Mouse (Mus musculus) kidney, embryonic 14.5 days (tissue): ENCODE results near the gene Gm5415. TPM values are rescaled to one million over a fixed set of nuclear protein-coding genes. Genes with fewer than 3 reads are reported as not detected.
"Not testable (repeated sequence)": the region's sequence is repeated elsewhere in the genome, so short reads cannot be mapped to it uniquely, and the experiment has no call there.

Source experiments
- ATAC-seq: fragments of 200-750 bp; cut with Nextera tagmentation; 2 replicates; pipeline ENCODE4 v1.8.0; 2017; ENCODE audit warnings: moderate number of reproducible peaks, mild to moderate bottlenecking, moderate TSS enrichment, moderate library complexity; ENCODE audit not compliant: low FRiP score, low TSS enrichment
- H3K27ac ChIP-seq: fragments of 300-500 bp; sonication (generic); 2 replicates; pipeline ENCODE4 v1.5.1; 2014; ENCODE audit warnings: low read depth, mild to moderate bottlenecking, low read length, moderate library complexity, mixed read lengths
- H3K27me3 ChIP-seq: fragments of 300-500 bp; sonication (generic); 2 replicates; pipeline ENCODE4 v1.6.1; 2014; ENCODE audit warnings: mild to moderate bottlenecking, low read length; ENCODE audit not compliant: control insufficient read depth, insufficient read depth
- H3K36me3 ChIP-seq: fragments of 300-500 bp; sonication (generic); 2 replicates; pipeline ENCODE4 v1.6.1; 2014; ENCODE audit warnings: low read length, mixed read lengths; ENCODE audit not compliant: control insufficient read depth, insufficient read depth
- H3K4me1 ChIP-seq: fragments of 300-500 bp; sonication (generic); 2 replicates; pipeline ENCODE4 v1.6.1; 2014; ENCODE audit warnings: low read length, mixed read lengths; ENCODE audit not compliant: control insufficient read depth, insufficient read depth
- H3K4me2 ChIP-seq: fragments of 300-500 bp; sonication (generic); replicated peaks from 2 replicates; pipeline ENCODE4 v1.6.1; 2014; ENCODE audit warnings: low read depth, mild to moderate bottlenecking, low read length
- H3K4me3 ChIP-seq: fragments of 300-500 bp; sonication (generic); 2 replicates; pipeline ENCODE4 v1.5.1; 2014; ENCODE audit warnings: mild to moderate bottlenecking, low read length
- H3K9ac ChIP-seq: fragments of 300-500 bp; sonication (generic); 2 replicates; pipeline ENCODE4 v1.6.1; 2014; ENCODE audit warnings: low read depth, mild to moderate bottlenecking, low read length, moderate library complexity
- H3K9me3 ChIP-seq: fragments of 300-500 bp; sonication (generic); 2 replicates; pipeline ENCODE4 v1.6.1; 2016; ENCODE audit warnings: low read length; ENCODE audit not compliant: control insufficient read depth
- WGBS: fragments of 180-500 bp; shearing (Covaris S2); extraction: QIAGEN DNeasy Blood & Tissue Kit; methylation state at CpG from one replicate; pipeline ENCODE4 v1.1.7; 2014; 5-methylcytosine and 5-hydroxymethylcytosine counted together
- polyA plus RNA-seq: library from polyadenylated mRNA; unstranded; fragments of >200 nt; fragmentation: Nextera tagmentation; extraction: Ambion mirVana; gene quantifications from 2 replicates; pipeline ENCODE4 v1.2.1, GENCODE M21; 2014

Gene Gm5415
- 0.06 TPM in 1 of 2 replicates, not detected in the other for polyA plus RNA-seq

DNA sequence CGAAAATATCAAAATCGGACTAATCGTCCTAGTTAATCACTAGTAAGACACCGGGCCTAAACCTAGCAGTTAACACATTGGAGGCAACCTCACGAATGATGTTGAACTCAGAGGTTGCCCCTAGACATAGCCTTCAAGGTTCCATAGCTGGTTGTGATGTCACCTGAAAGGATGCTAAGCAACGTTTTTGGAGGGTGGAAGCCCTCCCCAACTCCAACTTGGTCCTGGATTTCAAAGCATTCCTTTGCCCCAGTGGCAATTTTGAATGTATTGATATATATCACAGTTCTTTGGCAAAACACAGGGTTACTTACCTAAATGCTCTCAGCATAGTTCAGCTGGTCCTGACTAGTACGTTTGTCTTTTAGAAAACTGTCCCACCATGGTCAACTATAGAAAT lies at the start of gene Gm5415:
TSS of gene Gm5415 (minus strand) at position 101 of the 400 bp plus-strand sequence.
- H3K9ac ChIP-seq, H3K27ac ChIP-seq, ATAC-seq, H3K27me3 ChIP-seq, H3K4me1 ChIP-seq, H3K36me3 ChIP-seq, H3K9me3 ChIP-seq, H3K4me2 ChIP-seq, H3K4me3 ChIP-seq: not testable (repeated sequence)
- WGBS, result 80% methylated on average over 2 of the region's 7 CpGs

GRCm38 (mm10) chr1:32568901-32569300 lies 21.8 kb upstream of the Gm5415 start:
- no peaks in the 10 kb centered on the region for H3K4me1 ChIP-seq
- no peak overlapping the region for H3K4me3 ChIP-seq
- no peak overlapping the region for H3K9ac ChIP-seq
- H3K27me3 ChIP-seq, result no peaks in the 10 kb centered on the region
- 84% methylated on average over 2 of the region's 2 CpGs for WGBS
- no peak overlapping the region for H3K27ac ChIP-seq
- H3K36me3 ChIP-seq, result no peaks in the 10 kb centered on the region
- no peak overlapping the region for H3K4me2 ChIP-seq
- no peak for ATAC-seq
- no peaks in the 10 kb centered on the region for H3K9me3 ChIP-seq

GRCm38 (mm10) chr1:32553925-32554324 lies 6.8 kb upstream of the Gm5415 start:
- no peaks in the 10 kb centered on the region for H3K4me1 ChIP-seq
- H3K36me3 ChIP-seq, result no peaks in the 10 kb centered on the region
- no peak overlapping the region for H3K4me3 ChIP-seq
- 56% methylated on average over 4 of the region's 4 CpGs for WGBS
- H3K9me3 ChIP-seq, result no peaks in the 10 kb centered on the region
- no peak overlapping the region for H3K4me2 ChIP-seq
- ATAC-seq, result no peak
- H3K27ac ChIP-seq, result no peak overlapping the region
- H3K9ac ChIP-seq, result no peak overlapping the region
- no peaks in the 10 kb centered on the region for H3K27me3 ChIP-seq

- ATAC-seq, result no peak
- Histone ChIP-seq H3K27me3 (no peaks in the 10 kb centered on the region), H3K36me3 (no peaks in the 10 kb centered on the region), H3K4me1 (no peaks in the 10 kb centered on the region), H3K27ac (no peak overlapping the region), H3K4me3 (no peak overlapping the region), H3K4me2 (no peak overlapping the region), H3K9ac (no peak overlapping the region), H3K9me3 (no peaks in the 10 kb centered on the region)
- 87% methylated on average over 3 of the region's 3 CpGs for WGBS
These were observed 6.4 kb upstream of the Gm5415 start for GRCm38 (mm10) chr1:32553459-32553858.

- no peak overlapping the region for H3K4me3 ChIP-seq
- H3K9ac ChIP-seq, result no peak overlapping the region
- WGBS, result 92% methylated on average over 6 of the region's 6 CpGs
- H3K27ac ChIP-seq, result no peak overlapping the region
- H3K4me1 ChIP-seq, result no peaks in the 10 kb centered on the region
- H3K9me3 ChIP-seq, result no peaks in the 10 kb centered on the region
- no peak overlapping the region for H3K4me2 ChIP-seq
- ATAC-seq, result no peak
- H3K27me3 ChIP-seq, result no peaks in the 10 kb centered on the region
- H3K36me3 ChIP-seq, result no peaks in the 10 kb centered on the region
These were observed 43.7 kb downstream of the Gm5415 start for GRCm38 (mm10) chr1:32503381-32503780.
